In genomic region chr7:49430808-49431207, GRCm38 (mm10) we compare ENCODE assay signal across 14 mouse cellular contexts.
DNase-seq lines count a peak whose midpoint lies in the region; ATAC-seq and TF ChIP-seq lines count a peak whose summit lies in the region.
"Had no signal": no experiment of that assay in that cellular context is flagged by ENCODE, and none has a peak within 500 bp of the region (broad histone marks: within the 10 kb centered on the region; RNA-seq: fewer than 3 reads in every experiment).

No protein-coding gene starts in this region.

- intact Hi-C loops in heart, postnatal 14 days (cut with DNase I): no loop called here

- H3K9me3 ChIP-seq in heart, embryonic 12.5 days (replicated peaks): no peaks in the 10 kb centered on the region
- no peaks in the 10 kb centered on the region for H3K9me3 ChIP-seq in forebrain, embryonic 12.5 days
- H3K9me3 ChIP-seq: embryonic facial prominence, embryonic 13.5 days; forebrain, embryonic 15.5 days; lung, embryonic 15.5 days; midbrain, embryonic 12.5 days had no signal

- no peak overlapping the region for H3K4me2 ChIP-seq in heart, embryonic 12.5 days
- H3K4me2 ChIP-seq in forebrain, embryonic 12.5 days: no peak overlapping the region
- H3K4me2 ChIP-seq: embryonic facial prominence, embryonic 13.5 days; forebrain, embryonic 15.5 days; lung, embryonic 15.5 days; midbrain, embryonic 12.5 days had no signal

- no peak overlapping the region for H3K27ac ChIP-seq in cerebellum, adult 2 months (ENCODE audit: insufficient read depth, low read length)
- no peak overlapping the region for H3K27ac ChIP-seq in heart, embryonic 12.5 days (ENCODE audit: poor library complexity, severe bottlenecking)
- no peak overlapping the region for H3K27ac ChIP-seq in forebrain, embryonic 12.5 days
- H3K27ac ChIP-seq: embryonic facial prominence, embryonic 13.5 days; forebrain, embryonic 15.5 days; lung, embryonic 15.5 days; midbrain, embryonic 12.5 days had no signal

- H3K9ac ChIP-seq in heart, embryonic 12.5 days: no peak overlapping the region
- no peak overlapping the region for H3K9ac ChIP-seq in forebrain, embryonic 12.5 days
- H3K9ac ChIP-seq: embryonic facial prominence, embryonic 13.5 days; forebrain, embryonic 15.5 days; lung, embryonic 15.5 days; midbrain, embryonic 12.5 days had no signal

- no peak for ATAC-seq in heart, embryonic 12.5 days (ENCODE audit: insufficient number of reproducible peaks, low FRiP score)
- ATAC-seq in forebrain, embryonic 12.5 days (ENCODE audit: low FRiP score): no peak
- ATAC-seq: forebrain, embryonic 15.5 days had no signal

- peak; percentile 72 to 77 for DNase-seq in cerebellum, postnatal 10 days
- no peak for DNase-seq in cerebellum, adult 2 months
- peak; percentile 25 for DNase-seq in heart, adult 8-10 months (ENCODE audit: low spot score)
- DNase-seq in lung, adult 2 months: no peak
- no peak for DNase-seq in lung, postnatal 36 days
- DNase-seq in heart, postnatal 14 days: peak; percentile 33 to 52
- DNase-seq: right cerebral cortex, postnatal 4 days; thymus, postnatal 25 days had no signal

- H3K4me1 ChIP-seq in cerebellum, adult 2 months (ENCODE audit: control insufficient read depth, insufficient read depth, low read length): peaks cover 9% of the 10 kb centered on the region
- no peaks in the 10 kb centered on the region for H3K4me1 ChIP-seq in heart, embryonic 12.5 days (replicated peaks)
- no peaks in the 10 kb centered on the region for H3K4me1 ChIP-seq in lung, adult 2 months (ENCODE audit: control insufficient read depth, insufficient read depth, low read length)
- peaks cover 4% of the 10 kb centered on the region for H3K4me1 ChIP-seq in forebrain, embryonic 12.5 days
- H3K4me1 ChIP-seq: forebrain, embryonic 15.5 days; midbrain, embryonic 12.5 days had no signal

- H3K4me3 ChIP-seq in cerebellum, adult 2 months (replicated peaks; ENCODE audit: insufficient read depth, low read depth, low read length): no peak overlapping the region
- H3K4me3 ChIP-seq in heart, embryonic 12.5 days: no peak overlapping the region
- H3K4me3 ChIP-seq in lung, adult 2 months (replicated peaks; ENCODE audit: extremely low read depth, low read depth, low read length): no peak overlapping the region
- H3K4me3 ChIP-seq in forebrain, embryonic 12.5 days (replicated peaks): no peak overlapping the region
- H3K4me3 ChIP-seq: embryonic facial prominence, embryonic 13.5 days; forebrain, embryonic 15.5 days; lung, embryonic 15.5 days; midbrain, embryonic 12.5 days had no signal

- WGBS in cerebellum, adult 2 months: 14% methylated on average over 7 of the region's 7 CpGs
- 81% methylated on average over 7 of the region's 7 CpGs for WGBS in heart, embryonic 12.5 days
- WGBS in lung, adult 2 months: 63% methylated on average over 7 of the region's 7 CpGs
- WGBS in forebrain, embryonic 12.5 days: 85% methylated on average over 7 of the region's 7 CpGs

- TF ChIP-seq CTCF in cerebellum, adult 2 months (IDR thresholded peaks at IDR 0.05; ENCODE audit: borderline replicate concordance, insufficient read depth, low read depth, low read length): no peak; the same call in 1 of the 2 replicates
- 0 out of 2 replicates have a peak, but pooled peaks have one; percentile 3 for TF ChIP-seq CTCF in lung, adult 2 months (IDR thresholded peaks at IDR 0.05; ENCODE audit: insufficient read depth, low read length)

- no peak for TF ChIP-seq POLR2A in cerebellum, adult 2 months (IDR thresholded peaks at IDR 0.05; ENCODE audit: borderline replicate concordance, insufficient read depth, low read length)
- no peak for TF ChIP-seq POLR2A in lung, adult 2 months (IDR thresholded peaks at IDR 0.05; ENCODE audit: borderline replicate concordance, extremely low read depth, low read depth, low read length)

- H3K27me3 ChIP-seq in cerebellum, adult 2 months (ENCODE audit: control insufficient read depth, insufficient read depth, low read length): no peaks in the 10 kb centered on the region
- no peaks in the 10 kb centered on the region for H3K27me3 ChIP-seq in heart, embryonic 12.5 days (replicated peaks)
- H3K27me3 ChIP-seq in forebrain, embryonic 12.5 days: no peaks in the 10 kb centered on the region
- H3K27me3 ChIP-seq: embryonic facial prominence, embryonic 13.5 days; forebrain, embryonic 15.5 days; lung, embryonic 15.5 days; midbrain, embryonic 12.5 days had no signal

- H3K36me3 ChIP-seq in heart, embryonic 12.5 days: no peaks in the 10 kb centered on the region
- H3K36me3 ChIP-seq in forebrain, embryonic 12.5 days (replicated peaks): no peaks in the 10 kb centered on the region
- H3K36me3 ChIP-seq: embryonic facial prominence, embryonic 13.5 days; forebrain, embryonic 15.5 days; lung, embryonic 15.5 days; midbrain, embryonic 12.5 days had no signal

Comparison
In these comparisons a context has a peak if more than half of its experiments do, and no peak if none do; other contexts are left out.
1. DNase-seq: peak in cerebellum, postnatal 10 days (2 of 2), heart, adult 8-10 months (single experiment) and heart, postnatal 14 days (2 of 2); none in cerebellum, adult 2 months (0 of 2), lung, adult 2 months (single experiment) and lung, postnatal 36 days (single experiment).